28 mouse cellular contexts compared by ENCODE assay signal in genomic region chr9:17645882-17646626, GRCm38 (mm10).
"Had no signal": no experiment of that assay in that cellular context is flagged by ENCODE, and none has a peak within 500 bp of the region (broad histone marks: within the 10 kb centered on the region; RNA-seq: fewer than 3 reads in every experiment).

No protein-coding gene starts in this region.

- H3K9ac ChIP-seq: embryonic facial prominence, embryonic 12.5 days; embryonic facial prominence, embryonic 13.5 days; embryonic facial prominence, embryonic 15.5 days; forebrain, embryonic 12.5 days; forebrain, embryonic 13.5 days; forebrain, embryonic 15.5 days; forebrain, postnatal 0 days had no signal

- H3K9me3 ChIP-seq: embryonic facial prominence, embryonic 10.5 days; embryonic facial prominence, embryonic 12.5 days; embryonic facial prominence, embryonic 13.5 days; embryonic facial prominence, embryonic 15.5 days; forebrain, embryonic 10.5 days; forebrain, embryonic 12.5 days; forebrain, embryonic 13.5 days; forebrain, embryonic 15.5 days had no signal

- H3K4me3 ChIP-seq: embryonic facial prominence, embryonic 10.5 days; embryonic facial prominence, embryonic 12.5 days; embryonic facial prominence, embryonic 13.5 days; embryonic facial prominence, embryonic 15.5 days; erythroblast, embryonic 14.5 days; forebrain, embryonic 10.5 days; forebrain, embryonic 12.5 days; forebrain, embryonic 13.5 days; forebrain, embryonic 15.5 days; gastrocnemius, adult 2 months had no signal

- ATAC-seq: forebrain, embryonic 13.5 days; forebrain, embryonic 14.5 days; forebrain, embryonic 15.5 days; forebrain, embryonic 16.5 days; forebrain, postnatal 0 days had no signal

- H3K36me3 ChIP-seq: embryonic facial prominence, embryonic 10.5 days; embryonic facial prominence, embryonic 12.5 days; embryonic facial prominence, embryonic 13.5 days; embryonic facial prominence, embryonic 15.5 days; forebrain, embryonic 10.5 days; forebrain, embryonic 12.5 days; forebrain, embryonic 15.5 days had no signal

- H3K4me1 ChIP-seq: embryonic facial prominence, embryonic 10.5 days; embryonic facial prominence, embryonic 12.5 days; embryonic facial prominence, embryonic 13.5 days; embryonic facial prominence, embryonic 15.5 days; forebrain, embryonic 10.5 days; forebrain, embryonic 12.5 days; forebrain, embryonic 13.5 days; forebrain, embryonic 15.5 days had no signal

- H3K27ac ChIP-seq: embryonic facial prominence, embryonic 10.5 days; embryonic facial prominence, embryonic 12.5 days; embryonic facial prominence, embryonic 13.5 days; embryonic facial prominence, embryonic 15.5 days; forebrain, embryonic 10.5 days; forebrain, embryonic 12.5 days; forebrain, embryonic 13.5 days; forebrain, embryonic 15.5 days; gastrocnemius, adult 2 months had no signal

- DNase-seq: cerebellum, adult 18-20 months; cerebellum, adult 2 months; cerebellum, adult 8-10 months; cerebellum, adult 9-10 months; cerebellum, adult 9-11 months; cerebellum, postnatal 10 days; cerebellum, postnatal 14 days; cerebellum, postnatal 25 days; cerebellum, postnatal 36 days; embryo, embryonic 11 days; forebrain, postnatal 0 days; gastrocnemius, adult 2 months; gastrocnemius, postnatal 10 days; gastrocnemius, postnatal 14 days; gastrocnemius, postnatal 25 days; gastrocnemius, postnatal 36 days; heart, adult 11 months had no signal

- H3K27me3 ChIP-seq: embryonic facial prominence, embryonic 12.5 days; embryonic facial prominence, embryonic 13.5 days; embryonic facial prominence, embryonic 15.5 days; forebrain, embryonic 12.5 days; forebrain, embryonic 13.5 days; forebrain, embryonic 15.5 days had no signal

- H3K4me2 ChIP-seq: embryonic facial prominence, embryonic 12.5 days; embryonic facial prominence, embryonic 13.5 days; embryonic facial prominence, embryonic 15.5 days; forebrain, embryonic 12.5 days; forebrain, embryonic 13.5 days; forebrain, embryonic 15.5 days had no signal
